Mouse (Mus musculus): ENCODE results near the gene Prkar1b. TPM values are rescaled to one million over a fixed set of nuclear protein-coding genes. Genes with fewer than 3 reads are reported as not detected.

Prkar1b gene
- polyA plus RNA-seq, 1 experiment = 3.6 TPM

- no peaks in the 10 kb centered on the region for H3K27me3 ChIP-seq (ENCODE audit: control insufficient read depth, insufficient read depth, low read length)
- 84% methylated on average over 5 of the region's 5 CpGs for WGBS
- TF ChIP-seq CTCF (IDR thresholded peaks at IDR 0.05; ENCODE audit: borderline replicate concordance, control insufficient read depth, extremely low read depth, insufficient read depth, low read length, poor library complexity) = peak; percentile 41; the same call in 1 of the 2 replicates
- no peak for TF ChIP-seq POLR2A (IDR thresholded peaks at IDR 0.05; ENCODE audit: control insufficient read depth, extremely low read depth, insufficient read depth, low read length, poor library complexity)
- no peaks in the 10 kb centered on the region for H3K36me3 ChIP-seq (ENCODE audit: control insufficient read depth, insufficient read depth, low read length)
- no peak overlapping the region for H3K4me3 ChIP-seq (ENCODE audit: control insufficient read depth, insufficient read depth, low read length)
- DNase-seq = peak; percentile 26
- no peak overlapping the region for H3K27ac ChIP-seq (ENCODE audit: control insufficient read depth, insufficient read depth, low read length)
- no peaks in the 10 kb centered on the region for H3K4me1 ChIP-seq (replicated peaks; ENCODE audit: control insufficient read depth, insufficient read depth, low read length)
Measured at GRCm38 (mm10) chr5:139088173-139088572, 61.6 kb downstream of the Prkar1b start.

- Histone ChIP-seq H3K36me3 (ENCODE audit: control insufficient read depth, insufficient read depth, low read length) (no peaks in the 10 kb centered on the region), H3K27ac (ENCODE audit: control insufficient read depth, insufficient read depth, low read length) (no peak overlapping the region), H3K4me3 (ENCODE audit: control insufficient read depth, insufficient read depth, low read length) (no peak overlapping the region), H3K4me1 (replicated peaks; ENCODE audit: control insufficient read depth, insufficient read depth, low read length) (no peaks in the 10 kb centered on the region), H3K27me3 (ENCODE audit: control insufficient read depth, insufficient read depth, low read length) (no peaks in the 10 kb centered on the region)
- TF ChIP-seq CTCF (IDR thresholded peaks at IDR 0.05; ENCODE audit: borderline replicate concordance, control insufficient read depth, extremely low read depth, insufficient read depth, low read length, poor library complexity) = no peak
- TF ChIP-seq POLR2A (IDR thresholded peaks at IDR 0.05; ENCODE audit: control insufficient read depth, extremely low read depth, insufficient read depth, low read length, poor library complexity) = no peak
- DNase-seq = no peak
- WGBS = 81% methylated on average over 7 of the region's 7 CpGs
Measured at GRCm38 (mm10) chr5:139084831-139085519, 64.8 kb downstream of the Prkar1b start.

DNA sequence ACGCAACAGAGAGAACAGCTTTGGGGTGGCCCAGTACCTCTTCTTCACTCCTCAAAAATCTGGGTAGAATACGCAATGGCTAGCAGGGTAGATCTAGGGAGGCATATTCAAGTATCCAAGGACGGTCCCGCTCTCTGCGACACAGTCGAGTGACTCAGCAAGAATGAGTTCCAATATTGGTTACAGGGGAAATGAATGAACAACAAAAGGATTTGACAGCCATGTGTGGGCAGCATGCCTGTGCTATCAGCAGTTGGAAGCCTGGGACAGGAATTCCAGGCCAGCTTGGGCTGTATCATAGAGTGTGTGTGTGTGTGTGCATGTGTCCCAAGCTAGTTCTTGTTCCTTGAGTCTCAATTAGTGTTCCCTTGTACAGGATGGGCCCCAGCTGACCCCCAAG, 65.5 kb downstream of the Prkar1b start:
- H3K27me3 ChIP-seq (ENCODE audit: control insufficient read depth, insufficient read depth, low read length) = no peaks in the 10 kb centered on the region
- no peak for DNase-seq
- no peak overlapping the region for H3K4me3 ChIP-seq (ENCODE audit: control insufficient read depth, insufficient read depth, low read length)
- 67% methylated on average over 6 of the region's 6 CpGs for WGBS
- TF ChIP-seq POLR2A (IDR thresholded peaks at IDR 0.05; ENCODE audit: control insufficient read depth, extremely low read depth, insufficient read depth, low read length, poor library complexity) (no peak), CTCF (IDR thresholded peaks at IDR 0.05; ENCODE audit: borderline replicate concordance, control insufficient read depth, extremely low read depth, insufficient read depth, low read length, poor library complexity) (no peak)
- no peaks in the 10 kb centered on the region for H3K4me1 ChIP-seq (replicated peaks; ENCODE audit: control insufficient read depth, insufficient read depth, low read length)
- H3K36me3 ChIP-seq (ENCODE audit: control insufficient read depth, insufficient read depth, low read length) = no peaks in the 10 kb centered on the region
- no peak overlapping the region for H3K27ac ChIP-seq (ENCODE audit: control insufficient read depth, insufficient read depth, low read length)

DNA sequence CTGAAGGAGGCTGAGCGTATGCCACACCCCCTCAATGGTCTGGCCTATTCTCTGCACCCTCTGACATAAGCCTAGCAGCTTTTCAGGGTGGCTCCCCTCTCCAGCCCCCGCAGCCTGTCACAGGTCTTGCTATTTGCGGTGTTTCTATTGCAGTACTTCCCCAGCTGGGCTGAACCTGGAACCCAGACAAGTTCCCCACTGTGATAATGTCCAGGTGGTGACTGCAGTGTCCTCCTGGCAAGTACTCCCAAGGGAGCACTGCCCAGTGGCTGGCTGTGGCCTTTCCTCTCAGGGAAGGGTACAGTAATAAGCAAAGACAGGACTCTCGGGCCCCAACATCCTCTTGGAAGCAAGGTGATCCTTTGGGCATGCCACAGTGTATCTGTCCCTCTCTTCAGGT, 66.0 kb downstream of the Prkar1b start:
- no peak for DNase-seq
- Histone ChIP-seq H3K4me3 (ENCODE audit: control insufficient read depth, insufficient read depth, low read length) (no peak overlapping the region), H3K27ac (ENCODE audit: control insufficient read depth, insufficient read depth, low read length) (no peak overlapping the region), H3K27me3 (ENCODE audit: control insufficient read depth, insufficient read depth, low read length) (no peaks in the 10 kb centered on the region), H3K36me3 (ENCODE audit: control insufficient read depth, insufficient read depth, low read length) (no peaks in the 10 kb centered on the region), H3K4me1 (replicated peaks; ENCODE audit: control insufficient read depth, insufficient read depth, low read length) (no peaks in the 10 kb centered on the region)
- TF ChIP-seq CTCF (IDR thresholded peaks at IDR 0.05; ENCODE audit: borderline replicate concordance, control insufficient read depth, extremely low read depth, insufficient read depth, low read length, poor library complexity) = no peak
- no peak for TF ChIP-seq POLR2A (IDR thresholded peaks at IDR 0.05; ENCODE audit: control insufficient read depth, extremely low read depth, insufficient read depth, low read length, poor library complexity)
- 78% methylated on average over 4 of the region's 4 CpGs for WGBS

- DNase-seq = no peak
- no peaks in the 10 kb centered on the region for H3K27me3 ChIP-seq (ENCODE audit: control insufficient read depth, insufficient read depth, low read length)
- H3K36me3 ChIP-seq (ENCODE audit: control insufficient read depth, insufficient read depth, low read length) = no peaks in the 10 kb centered on the region
- 73% methylated on average over 6 of the region's 6 CpGs for WGBS
- TF ChIP-seq CTCF (IDR thresholded peaks at IDR 0.05; ENCODE audit: borderline replicate concordance, control insufficient read depth, extremely low read depth, insufficient read depth, low read length, poor library complexity) (no peak), POLR2A (IDR thresholded peaks at IDR 0.05; ENCODE audit: control insufficient read depth, extremely low read depth, insufficient read depth, low read length, poor library complexity) (no peak)
- no peak overlapping the region for H3K4me3 ChIP-seq (ENCODE audit: control insufficient read depth, insufficient read depth, low read length)
- H3K27ac ChIP-seq (ENCODE audit: control insufficient read depth, insufficient read depth, low read length) = no peak overlapping the region
- H3K4me1 ChIP-seq (replicated peaks; ENCODE audit: control insufficient read depth, insufficient read depth, low read length) = no peaks in the 10 kb centered on the region
Measured at GRCm38 (mm10) chr5:139081370-139081769, 68.4 kb downstream of the Prkar1b start.

GRCm38 (mm10) chr5:139078156-139078462, 71.7 kb downstream of the Prkar1b start:
- TF ChIP-seq CTCF (IDR thresholded peaks at IDR 0.05; ENCODE audit: borderline replicate concordance, control insufficient read depth, extremely low read depth, insufficient read depth, low read length, poor library complexity) (no peak), POLR2A (IDR thresholded peaks at IDR 0.05; ENCODE audit: control insufficient read depth, extremely low read depth, insufficient read depth, low read length, poor library complexity) (no peak)
- H3K27ac ChIP-seq (ENCODE audit: control insufficient read depth, insufficient read depth, low read length) = no peak overlapping the region
- no peaks in the 10 kb centered on the region for H3K27me3 ChIP-seq (ENCODE audit: control insufficient read depth, insufficient read depth, low read length)
- no peak overlapping the region for H3K4me3 ChIP-seq (ENCODE audit: control insufficient read depth, insufficient read depth, low read length)
- H3K36me3 ChIP-seq (ENCODE audit: control insufficient read depth, insufficient read depth, low read length) = no peaks in the 10 kb centered on the region
- no peak for DNase-seq
- 98% methylated on average over 4 of the region's 4 CpGs for WGBS
- no peaks in the 10 kb centered on the region for H3K4me1 ChIP-seq (replicated peaks; ENCODE audit: control insufficient read depth, insufficient read depth, low read length)

Data from thymus, adult 2 months (tissue).